Mouse (Mus musculus) Muller cell, postnatal 12 days (primary cell): Measurements from ENCODE around the gene Mmp9.

Source experiments
- DNase-seq: peaks from one replicate; pipeline ENCODE4 v3.0.0-alpha.2; 2015; ENCODE audit errors: inconsistent ontology term

Gene Mmp9

DNA sequence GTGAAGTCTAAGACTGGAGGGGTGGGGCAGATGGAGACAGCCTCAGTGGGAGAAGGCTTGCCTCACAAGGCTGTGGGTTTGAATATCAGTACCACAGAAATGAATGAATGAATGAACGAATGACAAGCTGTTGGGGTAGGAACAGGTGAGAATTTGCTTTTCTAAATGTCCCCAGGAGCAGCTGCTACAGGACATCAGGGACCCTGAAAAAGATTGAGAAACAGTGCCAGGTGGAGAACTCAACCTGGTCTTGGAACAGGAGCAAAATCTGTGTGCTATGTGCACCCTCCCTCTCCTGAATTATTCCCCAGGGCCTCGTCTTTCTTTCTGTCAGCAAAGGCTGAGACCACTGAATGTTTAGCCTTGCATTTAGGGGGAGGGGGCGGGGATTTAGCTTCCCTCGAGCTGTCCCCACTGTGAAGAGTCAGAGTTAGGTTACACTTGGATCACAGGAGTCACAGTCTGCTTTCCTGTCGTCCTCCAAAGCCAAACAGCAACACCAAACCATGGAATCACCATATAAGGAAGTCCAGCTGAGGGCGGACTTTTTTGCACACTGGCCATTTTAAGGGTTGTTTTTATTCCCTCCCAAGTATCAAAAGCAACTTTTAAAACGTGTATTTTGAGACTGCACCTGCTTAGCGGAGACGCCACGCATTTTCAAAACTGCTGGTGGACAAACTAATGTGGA is at the start of gene Mmp9:
TSS of gene Mmp9 (plus strand) at position 641 of the 691 bp plus-strand sequence.
- no peak for DNase-seq

GRCm38 (mm10) chr2:164891056-164891834 is 49.3 kb upstream of the Mmp9 start:
- DNase-seq, result no peak

DNA sequence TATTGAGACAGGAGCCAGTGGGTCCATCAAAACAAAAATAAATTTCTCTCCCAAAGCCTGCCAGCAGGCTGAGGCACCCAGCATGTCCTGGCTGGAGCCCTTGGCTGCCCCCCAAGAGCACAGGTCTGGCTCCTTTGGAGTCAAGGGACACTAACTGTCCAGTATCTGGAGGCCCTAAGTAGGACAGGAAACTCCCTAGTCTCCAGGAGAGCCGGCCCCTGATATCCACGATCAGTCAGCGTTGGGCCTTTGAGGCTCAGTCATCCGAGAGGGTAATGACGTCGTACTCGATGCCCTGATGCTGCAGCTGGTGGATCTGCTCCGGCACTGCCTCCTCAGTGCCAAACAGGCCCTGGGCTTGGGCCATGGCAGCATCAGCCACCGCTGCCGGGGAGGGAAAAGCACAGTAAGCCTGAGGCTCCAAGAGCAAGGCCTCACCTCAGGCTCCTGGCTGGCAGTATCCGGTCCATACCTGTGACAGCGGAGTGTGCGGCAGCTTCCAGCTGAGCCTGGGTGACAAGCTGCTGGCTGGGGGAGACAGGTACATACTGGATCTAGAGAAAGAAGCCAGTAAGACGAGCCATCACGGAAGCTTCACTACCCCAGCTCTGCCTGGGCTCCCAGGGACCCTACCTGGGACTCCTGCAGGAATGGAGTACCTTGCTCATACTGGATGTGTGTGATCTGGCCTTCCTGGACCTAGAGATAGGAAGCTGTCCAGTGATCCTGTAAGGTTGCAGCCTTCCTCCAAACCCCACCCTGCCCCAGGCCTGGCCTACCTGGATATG is 48.5 kb upstream of the Mmp9 start:
- DNase-seq, result peak; percentile 89

DNA sequence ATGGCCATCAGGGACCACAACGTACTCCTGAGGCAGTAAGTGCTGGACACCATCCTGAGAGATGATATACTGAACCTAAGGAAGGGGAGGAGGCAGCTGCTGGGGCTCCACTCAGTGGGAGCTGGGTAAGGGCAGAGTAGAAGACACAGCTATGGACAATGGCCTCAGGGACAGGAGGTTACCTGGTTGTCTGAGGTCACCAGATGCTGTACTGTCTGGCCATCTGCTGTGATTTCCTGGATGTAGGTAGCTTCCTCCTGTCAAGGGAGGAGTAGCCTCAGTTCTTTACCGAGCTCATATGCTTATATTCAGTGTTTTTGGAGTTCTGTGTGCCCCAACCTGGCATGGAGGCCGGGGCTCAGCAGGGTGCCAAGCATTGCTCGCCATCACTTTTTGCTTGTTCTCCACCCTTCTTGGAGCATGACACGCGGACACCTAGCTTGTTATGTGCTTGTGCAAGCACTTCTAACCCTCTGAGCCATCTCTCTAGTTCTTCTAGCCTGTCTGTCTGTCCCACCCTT is 47.8 kb upstream of the Mmp9 start:
- no peak for DNase-seq

- DNase-seq, result peak; percentile 34
Measured at GRCm38 (mm10) chr2:164894048-164894447, 46.5 kb upstream of the Mmp9 start.

DNA sequence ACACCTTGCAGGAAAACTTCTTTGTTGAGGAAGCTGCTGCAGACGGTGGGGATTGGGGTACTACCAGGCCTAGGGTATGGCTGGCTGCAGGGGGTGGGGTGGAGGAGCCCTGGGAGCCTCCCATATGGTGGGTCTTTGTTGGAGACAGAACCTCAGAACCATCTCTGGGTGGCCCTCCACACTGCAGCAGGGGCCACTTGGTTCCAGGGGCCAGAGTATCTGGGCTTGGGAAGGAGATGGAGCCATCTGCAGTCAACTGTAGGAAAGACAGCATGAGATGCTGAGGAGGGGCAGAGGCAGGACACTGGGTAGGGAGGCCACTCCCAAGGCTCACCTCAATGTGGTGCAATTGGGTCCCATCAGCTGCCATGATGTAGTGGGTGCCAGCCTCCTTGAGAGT is 45.9 kb upstream of the Mmp9 start:
- DNase-seq, result no peak

DNA sequence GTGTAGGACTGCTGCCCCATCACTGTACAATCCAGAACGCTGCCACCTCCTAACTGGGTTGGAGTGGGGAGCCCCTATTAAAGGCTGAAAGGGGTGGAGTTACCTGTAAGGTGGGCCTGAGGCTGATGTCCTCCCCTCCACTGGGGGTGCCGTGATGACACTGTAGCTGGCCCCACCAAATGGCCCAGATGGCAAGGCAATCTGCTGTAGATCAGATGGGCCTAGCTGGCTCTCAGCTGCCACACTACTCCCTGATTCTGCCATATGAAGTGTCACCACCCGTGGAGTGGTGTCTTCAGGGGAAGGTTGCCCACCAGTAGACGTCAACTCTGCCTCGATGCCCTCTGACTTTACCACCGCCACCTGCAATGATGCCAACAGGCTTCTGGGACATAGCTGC is 44.7 kb upstream of the Mmp9 start:
- DNase-seq, result no peak

- no peak for DNase-seq
Measured at GRCm38 (mm10) chr2:164898008-164898407, 42.6 kb upstream of the Mmp9 start.

DNA sequence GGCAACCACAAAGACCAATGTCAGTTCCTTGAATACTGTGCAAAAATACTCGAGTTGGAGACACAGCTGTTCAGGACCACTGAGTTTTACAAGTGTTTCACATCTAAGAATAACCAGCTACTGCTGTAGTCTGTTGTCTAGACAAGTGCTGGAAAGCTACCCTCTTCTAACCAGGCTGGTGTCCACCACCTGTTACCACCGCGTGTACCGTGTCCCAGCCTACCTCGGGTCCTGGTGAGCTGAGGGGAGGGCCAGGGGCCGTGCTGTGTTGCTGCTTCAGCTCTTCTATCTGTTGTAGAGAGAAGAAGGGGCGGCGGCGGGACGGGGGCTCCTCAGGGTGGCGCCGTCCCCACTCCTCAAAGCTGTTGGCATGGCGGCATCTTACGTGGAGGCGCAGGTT is 41.5 kb upstream of the Mmp9 start:
- no peak for DNase-seq

DNA sequence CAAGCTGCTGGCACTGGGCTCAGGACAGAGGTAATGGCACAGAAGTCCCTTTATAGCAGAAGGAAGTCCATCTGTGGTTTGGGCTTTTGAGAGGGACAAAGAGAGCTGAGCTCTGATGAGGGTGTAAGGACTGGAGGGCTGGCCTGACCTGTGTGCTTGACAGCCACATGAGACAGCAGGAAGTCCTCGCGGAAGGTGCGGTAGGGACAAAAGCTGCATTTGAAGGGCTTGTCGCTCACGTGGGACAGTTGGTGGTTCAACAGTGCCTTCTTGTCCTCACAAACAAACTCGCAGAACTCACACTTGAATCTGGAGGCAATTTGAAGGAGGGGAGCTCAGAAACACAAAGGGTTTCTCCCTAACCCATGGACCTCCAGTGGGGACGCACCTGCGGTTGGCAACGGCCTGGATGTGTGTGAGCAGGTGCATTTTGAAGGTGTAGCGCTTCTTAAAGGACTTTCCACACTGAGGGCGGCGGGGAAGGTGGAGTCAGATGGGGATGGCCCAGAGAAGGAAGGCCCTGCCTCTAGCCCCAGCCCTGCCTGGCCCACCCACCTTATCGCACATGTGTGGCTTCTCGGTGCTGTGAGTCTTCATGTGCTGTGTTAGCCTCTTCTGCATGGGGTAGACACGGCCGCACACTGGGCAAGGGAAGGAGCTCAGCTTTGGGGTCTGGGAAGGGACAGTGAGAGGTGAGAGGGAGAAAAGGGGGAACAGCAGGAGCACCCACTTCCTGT is 40.7 kb upstream of the Mmp9 start:
- DNase-seq, result no peak

- no peak for DNase-seq
Measured at GRCm38 (mm10) chr2:164901380-164901779, 39.2 kb upstream of the Mmp9 start.

- no peak for DNase-seq
Measured at GRCm38 (mm10) chr2:164903496-164903895, 37.1 kb upstream of the Mmp9 start.

GRCm38 (mm10) chr2:164906071-164906470 is 34.5 kb upstream of the Mmp9 start:
- DNase-seq, result no peak

DNA sequence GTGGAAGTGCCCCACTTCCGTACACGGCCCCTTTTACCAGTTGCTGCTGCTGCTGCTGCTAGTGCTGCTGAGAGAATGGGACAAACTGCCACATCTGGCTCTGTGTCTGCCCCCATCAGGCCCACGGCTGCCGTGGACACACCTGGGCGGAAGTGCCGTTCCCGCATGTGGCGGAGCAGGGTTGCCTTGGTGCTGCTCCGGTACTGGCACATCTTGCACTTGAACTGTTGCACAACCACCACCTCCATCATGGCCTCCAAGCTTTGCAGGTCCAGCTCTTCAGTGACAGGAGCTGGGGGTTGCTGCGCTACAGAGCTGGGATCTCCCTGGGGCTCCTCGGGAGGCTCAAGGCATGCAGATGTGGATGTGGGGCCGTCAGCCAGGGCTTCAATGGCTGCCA is 33.1 kb upstream of the Mmp9 start:
- no peak for DNase-seq

DNA sequence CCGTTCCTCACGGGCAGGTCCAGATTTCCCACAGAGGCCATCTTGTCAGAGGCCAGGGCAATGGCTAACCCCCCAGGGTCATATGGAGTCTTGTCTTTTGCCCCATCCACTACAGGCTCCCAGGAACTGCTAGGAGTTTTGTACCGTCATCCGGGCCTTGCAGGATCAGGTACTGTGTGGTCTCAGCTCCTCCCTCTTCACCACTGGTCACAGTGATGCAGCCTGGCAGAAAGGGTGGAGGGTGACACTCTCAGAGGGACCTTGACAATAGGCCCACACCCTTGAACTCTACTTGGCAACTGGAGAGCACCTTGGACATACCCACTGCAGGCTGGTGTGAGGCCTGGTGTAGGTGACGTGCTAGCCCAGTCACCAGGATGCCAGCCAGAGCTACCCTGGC is 32.6 kb upstream of the Mmp9 start:
- DNase-seq, result no peak

DNA sequence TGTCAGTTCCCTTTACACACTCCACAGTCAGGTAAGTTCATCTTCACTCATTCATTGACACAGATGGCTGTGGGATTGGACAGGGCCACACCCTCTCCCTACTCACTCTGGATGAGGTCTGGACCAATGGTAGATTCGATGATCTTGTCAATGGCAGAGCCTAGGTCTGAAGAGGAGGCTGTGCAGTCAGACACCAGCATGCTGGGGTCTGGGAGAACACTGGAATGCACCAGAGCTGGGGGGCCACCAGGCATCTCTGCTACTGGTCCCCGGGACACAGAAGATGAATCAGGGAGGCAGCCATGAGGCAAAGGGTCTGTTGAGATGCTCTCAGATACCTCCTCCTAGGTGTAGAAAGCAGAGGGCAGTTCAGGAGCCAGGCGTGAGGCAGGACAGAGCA is 31.5 kb upstream of the Mmp9 start:
- DNase-seq, result no peak

DNA sequence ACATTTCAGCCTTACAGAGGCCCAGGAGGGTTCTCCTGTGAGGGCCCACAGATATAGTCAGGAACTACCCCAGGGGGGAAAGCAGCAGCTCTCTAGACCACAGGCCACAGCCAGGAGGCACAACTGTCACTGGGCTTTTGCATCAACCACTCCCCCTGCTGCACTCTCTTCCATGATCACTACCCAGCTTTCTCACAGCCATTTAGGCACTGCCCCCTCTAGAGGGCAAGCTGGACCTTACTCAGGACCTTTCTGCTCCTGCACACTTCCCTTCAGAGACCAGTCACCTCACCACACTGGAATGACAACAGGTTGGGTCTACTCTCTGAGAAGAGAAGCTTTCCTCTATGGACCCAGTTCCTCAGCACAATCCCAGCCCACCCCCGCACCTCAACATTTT is 31.0 kb upstream of the Mmp9 start:
- DNase-seq, result peak; percentile 55

DNA sequence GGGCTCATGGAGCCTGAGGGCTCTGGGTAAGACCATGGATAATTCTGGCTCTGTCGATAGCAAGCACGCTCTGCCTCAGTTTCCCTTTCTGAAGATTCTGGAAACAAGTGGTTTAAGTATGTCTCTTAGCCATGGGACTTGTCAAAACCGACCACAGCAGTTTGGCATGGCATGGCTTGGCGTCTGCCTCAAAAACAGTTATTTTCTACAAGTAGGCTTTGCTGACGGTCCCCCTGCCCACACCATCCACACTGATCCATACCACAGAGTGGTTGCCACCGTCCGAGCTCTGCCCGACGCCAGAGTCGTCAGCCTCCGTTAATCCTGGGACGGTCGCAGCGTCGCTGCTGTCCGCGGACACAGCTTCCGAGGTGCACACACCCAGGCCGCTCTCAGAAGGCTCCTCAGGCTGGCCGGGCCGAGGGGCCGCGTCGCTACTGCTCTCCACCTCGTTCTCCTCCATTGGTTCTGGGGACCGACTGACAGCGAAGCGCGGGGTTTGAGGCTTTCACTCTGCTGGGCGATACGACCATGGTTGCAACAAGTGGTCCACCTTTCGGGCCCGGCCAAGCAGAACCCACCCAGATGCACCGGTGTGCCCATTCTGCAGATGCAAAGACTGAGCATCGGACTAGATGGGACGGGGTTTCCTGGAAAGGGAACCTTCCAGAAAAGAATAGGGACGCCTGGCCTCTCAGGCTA is 30.1 kb upstream of the Mmp9 start:
- no peak for DNase-seq

GRCm38 (mm10) chr2:164911086-164912048 is 29.2 kb upstream of the Mmp9 start, which contains the start of gene Zfp335:
TSS of gene Zfp335 (minus strand) at chr2:164911757.
- DNase-seq, result peak; percentile 97

- no peak for DNase-seq
Measured at GRCm38 (mm10) chr2:164912151-164912550, 28.4 kb upstream of the Mmp9 start.
